Mouse (Mus musculus): Measurements from ENCODE around the gene Htr1d. TPM values are rescaled to one million over a fixed set of nuclear protein-coding genes. Genes with fewer than 3 reads are reported as not detected.

Gene Htr1d
- total and polyA plus RNA-seq, 2 experiments from 2014 or later, result 5.1 to 5.9 TPM

GRCm38 (mm10) chr4:136424120-136424999, 1.0 kb downstream of the Htr1d start:
- H3K27me3 ChIP-seq (ENCODE audit: insufficient read depth, low read length), result peaks cover 9% of the 10 kb centered on the region; the same call in 1 of the 2 replicates
- H3K27ac ChIP-seq (ENCODE audit: low read depth, low read length), result no peak overlapping the region
- H3K4me3 ChIP-seq (ENCODE audit: low read depth, low read length), result peak overlapping the region; percentile 58
- ATAC-seq (ENCODE audit: low FRiP score) (no peak), DNase-seq (ENCODE audit: low spot score) (no peak)
- peaks cover 5% of the 10 kb centered on the region; the same call in 1 of the 2 replicates for H3K4me1 ChIP-seq (ENCODE audit: insufficient read depth, low read length)
- no peak for TF ChIP-seq CTCF (IDR thresholded peaks at IDR 0.05)
- H3K36me3 ChIP-seq (ENCODE audit: insufficient read depth, low read length), result no peaks in the 10 kb centered on the region
- 2% methylated on average over 68 of the region's 70 CpGs for WGBS
- H3K9ac ChIP-seq (replicated peaks; ENCODE audit: low read length, poor library complexity, severe bottlenecking), result peak overlapping the region; percentile 62
- H3K4me2 ChIP-seq (ENCODE audit: low read depth, low read length, poor library complexity, severe bottlenecking), result peak overlapping the region; percentile 97
- H3K9me3 ChIP-seq (ENCODE audit: low read length), result no peaks in the 10 kb centered on the region

- H3K4me3 ChIP-seq (ENCODE audit: low read depth, low read length), result peak overlapping the region; percentile 58
- ATAC-seq (ENCODE audit: low FRiP score) (no peak), DNase-seq (ENCODE audit: low spot score) (no peak)
- H3K4me1 ChIP-seq (ENCODE audit: insufficient read depth, low read length), result peaks cover 6% of the 10 kb centered on the region; the same call in 1 of the 2 replicates
- 3% methylated on average over 15 of the region's 15 CpGs for WGBS
- TF ChIP-seq CTCF (IDR thresholded peaks at IDR 0.05), result peak; percentile 60
- no peaks in the 10 kb centered on the region for H3K9me3 ChIP-seq (ENCODE audit: low read length)
- H3K36me3 ChIP-seq (ENCODE audit: insufficient read depth, low read length), result no peaks in the 10 kb centered on the region
- no peak overlapping the region for H3K27ac ChIP-seq (ENCODE audit: low read depth, low read length)
- peak overlapping the region; percentile 62 for H3K9ac ChIP-seq (replicated peaks; ENCODE audit: low read length, poor library complexity, severe bottlenecking)
- H3K27me3 ChIP-seq (ENCODE audit: insufficient read depth, low read length), result peaks cover 9% of the 10 kb centered on the region; the same call in 1 of the 2 replicates
- peak overlapping the region; percentile 97 for H3K4me2 ChIP-seq (ENCODE audit: low read depth, low read length, poor library complexity, severe bottlenecking)
Observed at GRCm38 (mm10) chr4:136425000-136425288, 1.6 kb downstream of the Htr1d start.

GRCm38 (mm10) chr4:136430609-136431375, 7.5 kb downstream of the Htr1d start:
- no peak overlapping the region for H3K4me3 ChIP-seq (ENCODE audit: low read depth, low read length)
- no peak overlapping the region for H3K9ac ChIP-seq (replicated peaks; ENCODE audit: low read length, poor library complexity, severe bottlenecking)
- H3K4me2 ChIP-seq (ENCODE audit: low read depth, low read length, poor library complexity, severe bottlenecking), result no peak overlapping the region
- H3K36me3 ChIP-seq (ENCODE audit: insufficient read depth, low read length), result no peaks in the 10 kb centered on the region
- no peak overlapping the region for H3K27ac ChIP-seq (ENCODE audit: low read depth, low read length)
- no peak for DNase-seq (ENCODE audit: low spot score)
- no peak for ATAC-seq (ENCODE audit: low FRiP score)
- no peak for TF ChIP-seq CTCF (IDR thresholded peaks at IDR 0.05)
- peaks cover 3% of the 10 kb centered on the region; the same call in 1 of the 2 replicates for H3K27me3 ChIP-seq (ENCODE audit: insufficient read depth, low read length)
- WGBS, result 26% methylated on average over 10 of the region's 11 CpGs
- peaks cover 6% of the 10 kb centered on the region; the same call in 1 of the 2 replicates for H3K4me1 ChIP-seq (ENCODE audit: insufficient read depth, low read length)
- no peaks in the 10 kb centered on the region for H3K9me3 ChIP-seq (ENCODE audit: low read length)

DNA sequence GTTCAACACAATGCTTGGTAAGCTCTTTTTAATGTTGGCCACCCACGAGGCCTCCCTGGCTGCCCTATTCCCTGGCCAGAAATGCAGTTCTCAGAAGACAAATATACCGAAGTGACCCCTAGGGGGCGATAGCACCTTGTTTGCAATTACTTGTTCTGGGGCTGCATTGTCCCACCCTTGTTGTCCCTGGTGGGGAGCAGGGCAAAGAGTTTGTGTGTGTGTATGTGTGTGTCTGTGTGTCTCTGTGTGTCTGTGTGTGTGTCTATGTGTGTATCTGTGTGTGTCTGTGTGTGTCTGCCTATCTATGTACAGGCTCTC, 8.0 kb downstream of the Htr1d start:
- no peak for ATAC-seq (ENCODE audit: low FRiP score)
- H3K4me3 ChIP-seq (ENCODE audit: low read depth, low read length), result no peak overlapping the region
- H3K27me3 ChIP-seq (ENCODE audit: insufficient read depth, low read length), result peaks cover 3% of the 10 kb centered on the region; the same call in 1 of the 2 replicates
- peak; percentile 82 for TF ChIP-seq CTCF (IDR thresholded peaks at IDR 0.05)
- H3K27ac ChIP-seq (ENCODE audit: low read depth, low read length), result no peak overlapping the region
- no peak overlapping the region for H3K9ac ChIP-seq (replicated peaks; ENCODE audit: low read length, poor library complexity, severe bottlenecking)
- 0% methylated on average over 3 of the region's 3 CpGs for WGBS
- H3K4me2 ChIP-seq (ENCODE audit: low read depth, low read length, poor library complexity, severe bottlenecking), result no peak overlapping the region
- peak; percentile 82 for DNase-seq (ENCODE audit: low spot score)
- H3K4me1 ChIP-seq (ENCODE audit: insufficient read depth, low read length), result peaks cover 6% of the 10 kb centered on the region; the same call in 1 of the 2 replicates
- no peaks in the 10 kb centered on the region for H3K9me3 ChIP-seq (ENCODE audit: low read length)
- H3K36me3 ChIP-seq (ENCODE audit: insufficient read depth, low read length), result no peaks in the 10 kb centered on the region

- no peaks in the 10 kb centered on the region for H3K27me3 ChIP-seq (ENCODE audit: insufficient read depth, low read length)
- WGBS, result 94% methylated on average over 4 of the region's 4 CpGs
- no peak overlapping the region for H3K4me2 ChIP-seq (ENCODE audit: low read depth, low read length, poor library complexity, severe bottlenecking)
- no peak for TF ChIP-seq CTCF (IDR thresholded peaks at IDR 0.05)
- DNase-seq (ENCODE audit: low spot score) (no peak), ATAC-seq (ENCODE audit: low FRiP score) (no peak)
- H3K27ac ChIP-seq (ENCODE audit: low read depth, low read length), result no peak overlapping the region
- H3K4me1 ChIP-seq (ENCODE audit: insufficient read depth, low read length), result peaks cover 6% of the 10 kb centered on the region; the same call in 1 of the 2 replicates
- no peak overlapping the region for H3K4me3 ChIP-seq (ENCODE audit: low read depth, low read length)
- no peak overlapping the region for H3K9ac ChIP-seq (replicated peaks; ENCODE audit: low read length, poor library complexity, severe bottlenecking)
- H3K9me3 ChIP-seq (ENCODE audit: low read length), result no peaks in the 10 kb centered on the region
- no peaks in the 10 kb centered on the region for H3K36me3 ChIP-seq (ENCODE audit: insufficient read depth, low read length)
Observed at GRCm38 (mm10) chr4:136434029-136434428, 10.7 kb downstream of the Htr1d start.

- Histone ChIP-seq H3K27ac (ENCODE audit: low read depth, low read length) (no peak overlapping the region), H3K4me3 (ENCODE audit: low read depth, low read length) (no peak overlapping the region), H3K9me3 (ENCODE audit: low read length) (no peaks in the 10 kb centered on the region), H3K4me2 (ENCODE audit: low read depth, low read length, poor library complexity, severe bottlenecking) (no peak overlapping the region), H3K4me1 (ENCODE audit: insufficient read depth, low read length) (no peaks in the 10 kb centered on the region), H3K9ac (replicated peaks; ENCODE audit: low read length, poor library complexity, severe bottlenecking) (no peak overlapping the region), H3K27me3 (ENCODE audit: insufficient read depth, low read length) (no peaks in the 10 kb centered on the region), H3K36me3 (ENCODE audit: insufficient read depth, low read length) (no peaks in the 10 kb centered on the region)
- 48% methylated on average over 4 of the region's 4 CpGs for WGBS
- no peak for DNase-seq (ENCODE audit: low spot score)
- ATAC-seq (ENCODE audit: low FRiP score), result no peak
- no peak for TF ChIP-seq CTCF (IDR thresholded peaks at IDR 0.05)
Observed at GRCm38 (mm10) chr4:136439106-136439505, 15.8 kb downstream of the Htr1d start.

All from midbrain, postnatal 0 days (tissue).